Mouse (Mus musculus): ENCODE data around the gene Mex3a. TPM values are rescaled to one million over a fixed set of nuclear protein-coding genes. Genes with fewer than 3 reads are reported as not detected.

Mex3a gene
- total RNA-seq, 2 experiments from 2014 or later: 3.0 to 6.3 TPM

DNA sequence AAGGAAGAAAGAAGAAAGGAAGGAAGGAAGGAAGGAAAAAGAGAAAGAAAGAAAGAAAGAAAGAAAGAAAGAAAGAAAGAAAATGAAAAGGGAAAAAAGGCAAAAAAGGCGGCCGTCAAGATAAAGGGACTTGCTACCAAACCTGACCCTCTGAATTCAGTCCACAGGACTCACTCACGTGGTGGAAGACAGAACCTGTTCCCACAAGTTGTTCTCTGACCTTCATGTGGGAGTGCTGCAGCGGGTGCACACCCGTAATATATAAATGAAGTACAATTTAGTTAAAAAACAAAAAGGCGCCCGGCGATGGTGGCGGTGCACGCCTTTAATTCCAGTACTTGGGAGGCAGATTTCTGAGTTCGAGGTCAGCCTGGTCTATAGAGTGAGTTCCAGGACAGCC lies 3.5 kb upstream of the Mex3a start:
- DNase-seq: no peak

DNA sequence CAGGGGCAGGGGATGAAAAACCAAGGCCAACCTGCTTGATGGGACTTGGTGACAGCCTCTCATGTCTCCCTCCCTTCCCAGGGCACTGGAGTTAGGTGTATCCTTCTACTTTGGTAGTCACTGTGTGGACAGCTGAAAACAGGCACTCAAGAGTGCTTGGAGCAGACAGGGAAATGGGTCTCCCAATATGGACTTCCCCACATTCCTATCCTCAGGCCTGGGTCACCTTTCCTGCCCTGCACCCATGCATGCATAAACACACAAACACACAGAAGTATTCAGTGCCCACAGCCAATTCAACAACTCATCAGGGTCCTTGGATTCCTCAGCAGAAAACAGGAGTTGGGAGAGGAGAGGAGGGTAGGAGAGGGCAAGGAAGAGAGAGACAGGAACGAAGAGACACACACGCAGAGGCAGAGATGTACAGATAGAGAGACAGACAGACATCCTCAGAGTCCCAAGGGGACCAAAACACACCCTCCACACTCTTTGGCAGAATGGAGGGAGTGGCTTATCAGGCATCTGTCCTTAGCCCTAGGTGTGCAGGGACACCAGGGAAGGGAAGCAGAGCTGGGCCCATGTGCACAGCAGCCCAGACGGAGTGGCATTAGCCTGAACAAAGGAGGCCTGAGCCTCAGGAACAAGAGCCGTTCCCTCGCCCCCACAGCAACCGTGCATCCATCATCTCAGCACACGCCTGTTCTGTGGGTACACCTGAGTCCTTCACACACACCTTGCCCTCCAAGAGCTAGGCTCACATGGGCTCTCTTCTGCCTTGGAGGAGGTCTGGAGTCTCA lies 2.8 kb upstream of the Mex3a start:
- DNase-seq: no peak

DNA sequence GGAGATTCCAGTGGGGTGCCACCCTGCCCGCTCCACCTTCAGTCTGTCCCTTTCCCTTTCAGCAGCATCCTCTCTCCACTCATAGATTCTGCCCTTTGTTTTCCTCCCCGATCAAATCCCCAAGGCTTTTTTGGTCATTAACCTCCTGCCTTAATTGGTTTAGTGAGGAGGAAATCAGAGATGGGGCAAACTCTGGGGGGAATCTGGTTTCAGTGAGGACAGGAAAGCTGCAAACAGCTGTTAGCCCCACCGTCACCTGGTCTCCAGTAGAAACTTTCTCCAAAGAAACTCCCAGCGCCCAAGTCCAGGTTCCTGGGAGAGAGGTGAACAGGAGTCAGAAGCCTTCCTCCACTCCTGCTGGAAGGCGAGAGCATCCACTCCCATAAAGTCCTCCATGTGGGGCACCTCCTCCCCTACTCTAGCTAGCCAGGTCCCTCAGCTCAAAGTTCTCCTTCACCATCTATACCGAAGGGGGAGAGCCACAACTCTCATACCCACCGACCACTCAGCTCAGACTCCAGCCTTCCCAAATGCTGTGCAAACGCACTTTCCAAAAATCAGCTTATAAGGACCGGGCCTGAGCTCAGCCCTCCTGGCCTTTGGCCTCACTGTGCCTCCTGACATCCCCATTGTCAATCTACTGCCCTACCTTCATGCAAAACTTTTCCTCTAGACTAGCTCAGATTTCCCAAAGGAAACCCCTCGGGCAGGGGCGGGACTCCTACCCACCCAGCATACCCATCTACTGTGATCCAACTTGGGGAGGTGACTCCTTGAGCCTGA lies 1.9 kb upstream of the Mex3a start:
- DNase-seq: no peak

DNA sequence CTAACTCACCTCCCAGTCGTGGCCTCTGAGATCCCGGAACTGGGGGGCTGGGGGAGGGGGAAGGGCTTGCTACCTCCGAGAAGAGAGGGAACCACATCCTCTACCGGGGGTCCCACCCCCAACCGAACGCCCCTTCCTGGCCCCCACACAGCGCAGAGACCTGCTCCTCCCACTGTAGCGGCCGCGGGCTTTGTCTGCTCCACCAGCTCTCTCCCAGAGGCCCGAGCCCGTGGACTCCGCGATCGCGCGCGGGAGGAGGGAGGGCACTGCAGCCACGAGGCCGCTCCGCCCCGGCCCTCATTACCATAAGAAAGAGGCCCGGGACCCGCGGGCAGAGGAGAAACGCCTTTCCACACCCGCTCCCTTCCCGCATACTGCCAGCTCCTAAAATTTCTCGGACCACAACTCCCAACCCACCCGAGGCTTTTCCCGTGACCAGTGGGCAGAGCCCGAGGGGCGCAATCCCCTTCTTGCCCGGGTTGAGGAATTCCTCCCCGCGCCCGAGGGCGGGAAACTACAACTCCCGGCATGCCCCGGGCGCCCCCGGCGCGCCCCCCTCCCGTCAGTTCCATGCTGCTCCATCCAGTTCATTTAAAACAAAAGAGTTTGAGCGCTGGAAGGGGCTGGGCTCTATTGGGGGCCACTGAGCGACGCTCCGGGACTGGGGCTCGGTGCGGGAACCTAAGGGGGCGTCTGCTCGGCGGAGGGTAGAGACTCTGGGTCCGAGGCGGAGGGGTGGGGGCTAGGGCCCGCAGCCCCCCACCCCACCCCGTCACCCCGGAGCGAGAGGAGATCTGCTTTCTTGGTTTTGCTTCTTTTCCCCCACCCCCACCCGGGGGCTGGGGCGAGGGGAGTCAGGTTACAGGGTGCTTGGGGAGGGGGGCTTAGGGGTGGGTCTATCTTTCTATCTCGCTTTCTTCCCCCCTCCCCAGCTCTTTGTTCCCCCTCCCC lies 572 bp upstream of the Mex3a start:
- DNase-seq: peak; percentile 87

DNA sequence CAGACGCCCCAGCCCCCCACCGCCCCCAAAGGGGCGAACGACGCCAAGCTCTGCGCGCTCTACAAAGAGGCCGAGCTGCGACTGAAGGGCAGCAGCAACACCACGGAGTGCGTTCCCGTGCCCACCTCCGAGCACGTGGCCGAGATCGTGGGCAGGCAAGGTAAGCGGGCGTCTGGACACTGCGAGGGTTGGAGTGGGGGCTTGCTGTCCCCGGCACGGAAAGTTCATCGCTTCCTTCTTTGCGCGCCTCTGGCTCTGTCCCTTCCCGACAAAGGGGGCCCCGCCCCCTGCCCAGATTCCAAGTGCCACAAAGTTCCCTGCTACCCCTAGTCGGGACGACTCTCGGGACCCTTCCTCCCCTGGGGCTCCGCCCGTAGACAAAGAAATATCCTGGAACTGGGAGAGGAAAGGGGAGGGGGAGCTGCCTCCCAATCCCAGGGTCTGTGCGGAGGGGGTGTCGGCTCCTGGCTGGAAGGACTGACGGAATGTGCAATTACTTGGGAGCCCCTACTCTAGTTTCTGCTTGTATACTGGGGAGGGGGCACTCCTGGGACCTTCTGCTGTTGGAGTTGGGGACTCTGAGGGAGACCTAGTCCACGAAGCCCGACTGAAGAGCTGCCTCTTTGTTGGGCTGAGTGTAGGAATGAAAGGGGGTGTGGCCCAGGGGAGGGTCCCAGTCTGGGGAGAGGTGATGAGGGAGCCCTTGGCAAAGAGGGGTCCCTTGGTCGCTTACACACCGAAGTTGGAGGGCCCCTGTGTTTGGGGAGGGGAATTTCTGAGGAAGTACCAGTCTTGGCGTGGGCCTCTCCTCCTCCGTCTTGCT lies 705 bp downstream of the Mex3a start:
- DNase-seq: peak; percentile 29

DNA sequence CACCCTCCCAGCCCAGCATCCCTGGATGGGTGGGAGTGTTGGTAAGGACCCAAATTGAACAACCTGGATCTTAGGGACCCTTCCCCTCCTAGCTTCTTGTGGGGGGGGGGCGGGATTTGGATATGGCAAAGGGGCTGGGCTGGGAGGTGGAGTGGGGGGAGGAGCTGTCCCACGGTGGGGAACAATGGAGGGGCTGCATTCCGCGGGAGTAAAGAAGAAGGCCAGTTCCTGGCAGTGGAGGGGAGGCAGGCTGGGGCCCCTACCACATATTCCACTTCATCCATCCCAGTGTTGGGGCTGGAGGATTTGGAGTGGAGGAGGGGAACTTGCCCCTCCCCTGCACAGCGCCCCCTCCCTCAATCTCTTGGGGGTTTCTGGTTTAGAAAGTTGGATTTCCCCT lies 1.5 kb downstream of the Mex3a start:
- no peak for DNase-seq

DNA sequence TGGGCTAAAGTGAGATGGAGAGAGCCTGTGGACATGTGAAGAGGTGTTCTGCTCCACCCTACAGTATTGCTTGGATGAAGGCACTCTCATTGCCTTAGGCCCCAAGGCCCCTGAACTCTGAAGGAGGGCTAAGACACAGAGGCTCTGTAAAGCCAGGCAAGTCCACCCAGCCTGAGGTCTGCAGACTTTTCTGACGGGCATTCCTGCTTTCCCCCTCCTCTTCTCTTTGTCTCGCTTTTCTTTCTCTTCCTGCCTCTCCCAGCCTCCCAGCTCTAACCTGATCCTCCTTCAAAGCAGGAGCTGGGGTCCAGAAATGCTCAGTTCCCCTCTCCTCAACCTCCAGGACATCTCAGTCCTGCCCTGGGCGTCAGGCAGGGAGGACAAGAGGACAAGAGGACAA lies 2.8 kb downstream of the Mex3a start:
- no peak for DNase-seq

DNA sequence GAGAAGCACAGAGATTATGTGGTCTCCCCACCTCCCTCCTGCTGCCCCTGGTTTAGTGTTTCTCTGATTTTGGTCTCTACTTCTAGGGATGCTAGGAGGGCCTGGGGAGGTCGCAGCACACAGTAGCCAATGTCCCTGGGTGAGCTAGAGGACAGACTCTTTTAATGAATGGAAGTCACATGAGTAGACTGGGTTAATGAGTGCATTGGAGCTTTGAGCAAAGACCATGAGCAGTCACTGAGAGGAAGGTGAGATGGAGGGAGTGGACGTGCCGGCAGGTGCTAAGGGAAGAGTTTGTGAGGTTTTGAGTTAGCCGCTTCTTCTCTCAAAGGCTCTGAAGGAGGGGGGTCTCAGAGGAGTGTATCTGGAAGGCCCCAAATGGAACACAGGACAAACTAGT lies 3.3 kb downstream of the Mex3a start:
- DNase-seq: no peak

DNA sequence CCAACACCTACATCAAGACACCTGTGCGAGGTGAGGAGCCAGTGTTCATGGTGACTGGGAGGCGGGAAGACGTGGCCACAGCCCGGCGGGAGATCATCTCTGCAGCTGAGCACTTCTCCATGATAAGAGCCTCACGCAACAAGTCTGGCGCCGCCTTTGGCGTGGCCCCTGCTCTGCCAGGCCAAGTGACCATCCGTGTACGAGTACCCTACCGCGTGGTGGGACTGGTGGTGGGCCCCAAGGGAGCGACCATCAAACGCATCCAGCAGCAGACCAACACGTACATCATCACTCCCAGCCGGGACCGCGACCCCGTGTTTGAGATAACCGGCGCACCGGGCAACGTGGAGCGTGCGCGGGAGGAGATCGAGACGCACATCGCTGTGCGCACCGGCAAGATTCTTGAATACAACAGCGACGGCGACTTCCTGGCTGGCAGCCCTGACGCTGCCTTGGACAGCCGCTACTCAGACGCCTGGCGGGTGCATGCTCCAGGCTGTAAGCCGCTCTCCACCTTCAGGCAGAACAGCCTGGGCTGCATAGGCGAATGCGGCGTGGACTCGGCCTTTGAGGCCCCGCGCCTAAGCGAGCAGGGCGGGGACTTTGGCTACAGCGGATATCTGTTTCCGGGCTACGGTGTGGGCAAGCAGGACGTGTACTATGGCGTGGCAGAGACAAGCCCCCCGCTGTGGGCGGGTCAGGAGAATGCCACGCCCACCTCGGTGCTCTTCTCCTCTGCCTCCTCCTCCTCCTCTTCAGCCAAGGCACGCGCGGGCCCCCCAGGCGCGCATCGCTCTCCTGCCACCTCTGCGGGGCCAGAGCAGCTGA lies 4.1 kb downstream of the Mex3a start:
- DNase-seq: peak; percentile 71

DNA sequence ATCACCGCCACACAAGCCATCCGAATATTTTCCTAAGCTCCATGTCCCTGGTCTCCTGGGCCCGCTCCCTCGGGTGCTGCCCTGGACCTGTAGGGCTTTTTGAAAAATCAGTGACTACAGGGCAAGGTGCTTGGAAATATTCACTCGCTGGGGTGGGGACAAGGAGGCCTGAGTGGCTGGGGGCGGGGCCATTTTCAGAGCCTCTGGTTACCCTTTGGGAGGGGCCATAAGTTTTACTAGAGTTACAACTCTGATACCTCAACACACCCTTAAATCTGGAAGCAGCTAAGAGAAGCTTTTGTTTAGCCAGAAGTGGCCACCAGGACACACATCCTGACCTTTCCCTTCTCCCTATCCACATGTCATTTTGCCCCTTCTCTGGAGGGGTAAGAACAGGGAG lies 5.0 kb downstream of the Mex3a start:
- DNase-seq: no peak

DNA sequence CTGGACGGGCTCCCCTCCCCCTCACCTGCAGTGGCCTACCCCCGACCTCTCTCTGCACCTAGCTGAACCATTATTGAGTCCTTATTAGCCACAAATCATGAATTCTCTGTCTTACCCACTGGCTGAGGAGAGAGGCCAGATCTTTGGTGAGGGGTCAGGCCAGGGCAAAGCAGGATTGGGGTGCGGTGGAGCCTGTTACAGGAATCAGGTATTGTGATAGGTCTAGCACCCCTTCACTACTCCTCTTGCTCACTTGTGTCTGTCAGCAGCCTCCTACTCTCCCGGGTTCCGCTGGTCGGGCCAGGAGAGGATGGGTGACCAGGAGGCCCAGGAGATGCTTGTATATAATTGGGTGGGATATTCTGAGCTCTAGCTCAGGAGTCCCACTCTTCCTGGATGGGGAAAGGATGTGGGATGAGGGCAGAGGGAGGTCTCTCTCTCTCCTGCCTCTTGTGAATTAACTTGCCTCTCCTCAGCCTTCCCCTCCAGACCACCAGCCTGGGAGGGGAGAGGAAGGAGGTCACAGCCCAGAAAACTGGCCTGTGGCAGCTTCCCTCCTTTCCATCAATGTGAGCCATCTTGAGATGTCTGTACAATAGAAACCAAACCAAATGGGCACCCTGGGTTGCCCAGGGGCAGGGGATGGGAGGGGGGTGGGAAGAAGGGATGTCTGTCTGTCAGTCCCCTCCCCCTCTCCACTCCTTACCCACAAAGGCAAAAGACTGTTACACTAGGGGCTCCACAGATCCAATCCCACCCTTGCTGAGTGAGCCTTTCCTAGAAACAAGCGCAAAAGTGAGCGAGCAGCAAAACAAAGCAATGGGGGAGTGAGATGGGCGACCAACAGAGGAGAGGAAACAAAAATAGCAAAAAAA lies 6.3 kb downstream of the Mex3a start:
- DNase-seq: no peak

DNA sequence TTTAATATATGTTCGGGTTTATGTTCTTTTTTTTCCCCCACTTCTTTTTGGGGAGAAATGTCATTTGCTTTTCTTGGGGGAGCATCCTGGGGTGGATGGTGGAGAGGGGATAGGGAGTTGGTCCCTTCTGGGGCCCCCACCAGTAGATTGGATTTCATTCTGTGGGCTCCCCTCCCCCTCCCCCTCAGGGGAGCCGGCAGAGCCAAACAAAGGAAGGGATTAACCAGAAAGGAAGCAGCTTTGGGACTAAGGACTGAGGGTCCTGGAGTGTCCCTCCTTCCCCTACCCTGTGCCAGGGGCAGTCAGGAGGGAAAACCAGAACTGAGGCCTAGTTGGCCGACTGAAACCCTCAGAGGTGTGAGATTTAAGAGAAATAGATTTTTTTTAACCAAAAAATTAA lies 7.2 kb downstream of the Mex3a start:
- no peak for DNase-seq

DNA sequence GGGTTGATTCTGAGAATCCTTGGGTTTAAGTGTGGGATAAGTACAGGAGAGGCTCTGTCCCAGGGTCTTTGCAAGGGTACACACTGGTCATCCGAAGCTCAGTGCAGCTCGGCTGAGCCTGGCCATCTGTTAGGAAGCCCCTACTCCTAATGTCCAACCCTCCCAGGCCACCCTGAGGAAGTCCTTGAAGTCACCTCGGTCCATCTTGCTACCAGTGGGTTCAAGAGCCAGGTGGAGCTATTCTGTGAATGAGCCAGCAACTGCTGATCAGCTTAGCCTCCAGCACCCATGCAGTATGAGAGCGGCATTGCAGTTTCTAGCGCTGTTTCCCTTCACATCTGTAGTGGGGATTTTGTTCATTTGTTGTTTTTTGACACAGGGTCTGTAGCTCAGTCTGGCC lies 7.9 kb downstream of the Mex3a start:
- no peak for DNase-seq

DNA sequence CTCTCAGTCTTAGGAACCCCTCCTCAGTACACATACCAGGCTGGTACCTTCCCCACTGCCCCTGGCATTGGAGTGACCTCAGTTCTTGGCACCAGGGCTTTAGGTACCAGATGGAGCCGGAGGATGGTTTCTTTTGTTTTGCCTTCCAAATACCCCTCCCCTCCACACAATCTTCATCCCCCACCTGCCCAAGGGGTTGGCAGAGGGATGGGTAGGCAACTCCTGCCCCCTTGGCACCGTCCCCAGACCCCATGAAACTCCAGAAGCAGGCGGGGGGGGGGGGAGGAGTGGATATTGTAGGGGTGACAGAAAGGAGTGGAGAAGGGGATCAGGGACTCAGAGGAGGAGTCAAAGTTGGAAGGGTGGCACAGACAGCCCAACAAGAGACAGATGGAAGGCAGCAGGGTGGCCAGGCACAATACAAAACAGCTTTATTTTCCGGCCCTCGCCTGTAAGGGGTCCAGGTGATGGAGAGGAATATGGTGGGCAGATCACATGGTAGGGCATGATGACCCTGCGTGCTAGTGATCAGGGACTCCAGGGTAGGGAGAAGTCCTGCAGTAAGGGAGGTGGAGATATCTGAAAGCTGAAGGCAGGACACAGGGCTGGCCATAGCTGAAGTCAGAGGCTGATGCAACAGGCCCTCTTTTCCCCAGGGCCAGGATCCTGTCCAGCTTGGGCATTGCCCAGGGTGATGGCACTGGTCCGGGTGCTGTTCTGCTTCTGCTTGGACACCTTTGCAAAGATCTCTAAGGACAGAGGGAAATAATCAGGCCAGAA lies 9.6 kb downstream of the Mex3a start:
- no peak for DNase-seq

DNA sequence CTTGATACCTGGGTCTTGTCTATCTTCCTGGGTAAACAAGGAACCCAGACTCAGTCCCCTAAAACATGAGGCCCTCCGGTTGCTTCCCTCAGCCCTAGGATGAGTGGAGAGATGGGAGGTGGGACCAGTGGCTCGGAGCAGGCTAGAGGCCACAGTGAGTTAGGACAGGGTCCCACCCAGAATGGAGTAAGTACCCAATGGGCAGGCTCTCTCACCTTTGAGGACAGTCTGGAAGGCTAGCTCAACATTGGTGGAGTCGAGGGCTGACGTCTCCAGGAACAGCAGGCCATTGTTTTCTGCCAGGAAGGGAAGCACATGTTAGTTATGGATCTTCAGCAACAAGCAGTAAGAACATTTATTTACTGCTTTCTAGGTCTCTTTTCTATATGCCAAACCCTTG lies 10.3 kb downstream of the Mex3a start:
- no peak for DNase-seq

DNA sequence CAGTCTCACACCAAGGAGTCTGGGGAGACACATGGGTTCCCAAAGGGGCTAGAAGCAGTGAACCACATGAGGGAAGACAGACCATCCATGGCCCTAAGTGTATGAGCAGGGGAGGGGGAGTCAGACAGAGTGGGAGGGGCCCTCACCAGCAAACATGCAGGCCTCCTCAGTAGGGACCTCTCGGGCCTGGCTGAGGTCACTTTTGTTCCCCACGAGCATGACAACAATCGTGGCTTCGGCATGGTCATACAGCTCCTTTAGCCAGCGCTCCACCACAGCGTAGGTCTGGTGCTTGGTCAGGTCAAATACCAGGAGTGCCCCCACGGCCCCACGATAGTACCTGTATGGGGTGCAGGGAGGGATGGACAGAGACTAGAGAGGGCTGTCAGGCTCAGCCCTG lies 11.0 kb downstream of the Mex3a start:
- DNase-seq: no peak

DNA sequence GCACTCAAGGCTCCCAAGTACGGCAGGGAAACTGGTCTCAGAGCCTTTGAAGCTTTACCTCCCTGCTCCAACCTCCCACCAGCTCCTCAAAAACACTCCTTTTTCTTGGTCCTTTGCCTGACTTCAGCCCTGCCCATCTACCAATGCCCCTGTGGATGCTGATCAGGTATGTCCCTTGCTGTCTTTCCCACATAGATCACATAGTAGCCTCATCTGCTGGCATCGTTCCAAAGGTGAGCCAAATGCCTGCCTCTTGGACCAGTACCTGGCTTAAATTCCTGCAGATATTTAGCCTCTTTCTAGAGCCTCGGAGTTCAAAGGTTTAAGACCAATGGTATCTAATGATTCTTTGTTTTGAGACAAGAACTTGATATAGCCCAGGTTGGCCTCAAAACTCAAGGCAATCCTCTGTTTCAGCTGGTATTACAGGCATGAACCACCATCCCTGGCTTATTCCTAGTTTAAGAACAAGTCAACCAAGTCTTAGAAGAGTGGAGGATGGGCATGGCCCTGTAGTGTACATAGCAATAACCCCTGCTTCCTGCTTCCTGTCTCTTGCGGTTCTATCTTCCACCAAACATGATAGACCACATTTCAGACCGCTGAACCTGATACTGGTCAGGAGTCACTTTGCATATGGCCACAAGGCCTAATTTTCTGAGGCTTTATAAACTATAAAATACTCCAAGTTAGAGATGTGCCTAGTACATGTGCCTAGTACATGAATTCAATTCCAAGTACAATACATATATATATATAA lies 11.6 kb downstream of the Mex3a start:
- no peak for DNase-seq

DNA sequence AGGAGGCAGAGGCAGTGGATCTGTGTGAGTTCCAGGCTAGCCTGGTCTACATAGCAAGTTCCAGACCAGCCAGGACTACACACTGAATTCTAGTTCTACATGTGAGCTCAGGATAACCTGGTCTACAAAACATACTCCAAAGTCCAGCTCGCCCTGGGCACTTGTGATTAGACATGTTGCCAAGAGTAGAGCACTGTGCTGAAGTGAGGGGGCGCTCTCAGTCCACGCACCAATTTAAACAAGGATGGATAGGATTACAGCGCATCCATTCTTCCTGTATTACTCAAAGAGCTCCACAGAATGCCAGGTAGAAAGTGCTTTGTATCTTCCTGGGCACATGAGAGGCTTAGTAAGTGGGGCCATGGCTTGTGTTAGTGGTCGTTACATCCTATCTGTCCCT lies 12.3 kb downstream of the Mex3a start:
- DNase-seq: no peak

Data from gastrocnemius, postnatal 10 days (tissue).